Mouse (Mus musculus) olfactory bulb, adult 2 months (tissue): ENCODE data around the gene 4921507P07Rik.

Source experiments
- CTCF ChIP-seq: fragments of 200-500 bp; IDR thresholded peaks from 2 replicates; pipeline ENCODE4 v1.5.1; 2012; ENCODE audit warnings: low read depth, mild to moderate bottlenecking, low read length, moderate library complexity; ENCODE audit not compliant: insufficient read depth
- POLR2A ChIP-seq: fragments of 200-500 bp; IDR thresholded peaks from 2 replicates; pipeline ENCODE4 v1.6.1; 2012; ENCODE audit warnings: mild to moderate bottlenecking, low read depth, low read length, moderate library complexity; ENCODE audit not compliant: insufficient read depth

GRCm38 (mm10) chr6:50545412-50546043, 50.9 kb downstream of the 4921507P07Rik start:
- TF ChIP-seq POLR2A (no peak), CTCF (no peak)
